Mouse (Mus musculus): ENCODE results near the gene Slc16a1. TPM values are rescaled to one million over a fixed set of nuclear protein-coding genes. Genes with fewer than 3 reads are reported as not detected.

The Slc16a1 gene
- polyA plus RNA-seq (2016; fragmentation: Nextera tagmentation; extraction: Ambion mirVana) = 21.4 and 22.0 TPM in 2 replicates

DNA sequence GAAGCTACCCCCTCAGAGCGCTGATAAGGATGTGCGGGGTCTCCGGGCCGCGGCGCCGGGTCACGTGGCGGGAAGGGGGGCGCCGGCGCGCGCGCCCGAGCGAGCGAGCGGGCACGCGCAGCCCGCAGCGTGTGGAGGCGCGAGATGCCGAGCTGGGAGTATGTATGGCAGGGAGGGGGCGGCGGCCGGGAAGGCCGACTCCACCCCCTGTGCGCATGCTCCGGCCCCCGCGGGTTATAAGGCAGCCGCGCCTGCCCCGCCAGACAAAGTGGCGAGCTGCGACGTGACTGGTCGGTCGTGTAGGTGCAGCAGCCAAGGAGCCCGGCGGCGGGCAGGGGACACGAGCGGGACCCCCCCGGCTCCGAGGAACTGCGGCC, at the start of gene Slc16a1:
Gene Slc16a1 (plus strand): TSS at position 266 of the 377 bp plus-strand sequence.
- peak within 1 kb of the TSS; percentile 91 for H3K4me2 ChIP-seq (replicated peaks)
- WGBS = 1% methylated on average over 50 of the region's 50 CpGs
- H3K27me3 ChIP-seq = no peaks in the 10 kb centered on the region
- ATAC-seq (ENCODE audit: low FRiP score) = peak; percentile 98
- H3K4me1 ChIP-seq = peaks cover 10% of the 10 kb centered on the region
- H3K9ac ChIP-seq = peak within 1 kb of the TSS; percentile 81
- no peaks in the 10 kb centered on the region for H3K36me3 ChIP-seq
- H3K27ac ChIP-seq = peak within 1 kb of the TSS; percentile 35; the same call in 1 of the 2 replicates
- H3K4me3 ChIP-seq = peak within 1 kb of the TSS; percentile 85
- no peaks in the 10 kb centered on the region for H3K9me3 ChIP-seq (replicated peaks)

DNA sequence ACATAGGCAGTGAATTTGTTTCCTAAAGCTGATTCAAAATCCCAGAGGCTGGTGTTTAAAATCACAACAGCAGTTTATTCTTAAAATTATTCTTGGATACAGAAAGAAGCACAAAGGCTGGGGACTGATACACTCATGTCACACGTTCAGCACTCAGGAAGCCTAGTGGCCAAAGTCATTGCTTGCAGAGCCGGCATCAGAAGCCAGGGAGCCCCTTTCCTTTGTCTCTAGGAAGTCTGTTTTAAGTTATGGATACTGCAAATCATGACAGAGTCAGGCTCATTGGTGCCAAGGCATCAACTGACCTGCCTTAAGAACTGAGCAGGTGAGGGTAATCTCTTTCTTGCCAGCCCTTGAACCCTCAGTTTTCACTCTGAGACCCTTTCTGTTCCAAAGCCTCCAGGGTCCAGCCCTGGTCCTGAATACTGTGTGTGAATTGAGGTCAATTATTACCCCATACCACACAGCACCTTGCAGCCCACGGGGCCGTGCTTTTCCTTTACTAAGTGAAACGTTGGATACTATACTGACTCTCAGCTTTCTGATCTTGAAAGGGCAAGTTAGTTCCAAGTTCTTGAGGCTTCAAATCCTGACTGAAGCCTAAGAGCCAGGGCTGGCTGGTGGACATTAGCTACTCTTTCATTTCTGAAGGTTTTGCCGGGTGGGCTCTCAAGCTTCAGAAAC, 41.9 kb upstream of the Slc16a1 start:
- H3K9me3 ChIP-seq (replicated peaks) = no peaks in the 10 kb centered on the region

DNA sequence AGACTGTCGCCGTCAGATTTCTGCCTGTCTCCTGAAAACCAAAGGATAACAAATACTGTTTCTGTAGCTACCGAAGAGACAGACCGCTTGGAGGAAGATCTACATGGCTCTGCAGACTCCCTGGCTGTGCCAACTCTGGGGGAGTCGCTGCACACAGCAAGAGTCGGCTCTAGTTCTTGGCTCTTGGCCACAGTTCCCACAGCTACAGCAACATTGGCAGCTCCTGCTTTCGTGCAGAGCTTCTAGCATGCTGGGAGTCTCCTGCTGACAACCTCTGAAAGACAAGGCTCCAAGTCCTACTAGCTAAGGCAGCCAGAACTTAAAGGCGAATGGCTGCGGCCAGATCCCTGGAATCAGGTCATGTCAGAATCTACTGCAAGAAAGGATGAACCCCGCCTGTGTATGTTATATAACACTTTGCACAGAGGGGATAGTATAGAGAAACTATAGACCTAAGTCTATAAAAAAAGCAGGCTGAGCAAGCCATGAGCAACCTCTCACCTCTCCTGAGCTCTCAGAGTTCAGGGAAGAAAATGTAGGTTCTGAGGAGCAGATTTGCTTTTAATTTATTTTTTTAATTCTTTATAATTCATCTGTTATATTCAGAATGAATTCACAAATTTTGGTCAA, 41.2 kb upstream of the Slc16a1 start:
- H3K4me1 ChIP-seq = no peaks in the 10 kb centered on the region
- H3K9me3 ChIP-seq (replicated peaks) = no peaks in the 10 kb centered on the region
- no peaks in the 10 kb centered on the region for H3K27me3 ChIP-seq
- H3K36me3 ChIP-seq = no peaks in the 10 kb centered on the region
- no peak overlapping the region for H3K4me2 ChIP-seq (replicated peaks)
- no peak overlapping the region for H3K9ac ChIP-seq
- no peak overlapping the region for H3K4me3 ChIP-seq
- ATAC-seq (ENCODE audit: low FRiP score) = no peak
- H3K27ac ChIP-seq = no peak overlapping the region
- 69% methylated on average over 10 of the region's 10 CpGs for WGBS

More for the DNA sequence above, 41.9 kb upstream of the Slc16a1 start:
- no peak overlapping the region for H3K4me3 ChIP-seq
- no peaks in the 10 kb centered on the region for H3K27me3 ChIP-seq
- no peak overlapping the region for H3K27ac ChIP-seq
- H3K36me3 ChIP-seq = no peaks in the 10 kb centered on the region
- H3K4me1 ChIP-seq = no peaks in the 10 kb centered on the region
- no peak for ATAC-seq (ENCODE audit: low FRiP score)
- 73% methylated on average over 6 of the region's 6 CpGs for WGBS
- no peak overlapping the region for H3K9ac ChIP-seq
- H3K4me2 ChIP-seq (replicated peaks) = no peak overlapping the region

DNA sequence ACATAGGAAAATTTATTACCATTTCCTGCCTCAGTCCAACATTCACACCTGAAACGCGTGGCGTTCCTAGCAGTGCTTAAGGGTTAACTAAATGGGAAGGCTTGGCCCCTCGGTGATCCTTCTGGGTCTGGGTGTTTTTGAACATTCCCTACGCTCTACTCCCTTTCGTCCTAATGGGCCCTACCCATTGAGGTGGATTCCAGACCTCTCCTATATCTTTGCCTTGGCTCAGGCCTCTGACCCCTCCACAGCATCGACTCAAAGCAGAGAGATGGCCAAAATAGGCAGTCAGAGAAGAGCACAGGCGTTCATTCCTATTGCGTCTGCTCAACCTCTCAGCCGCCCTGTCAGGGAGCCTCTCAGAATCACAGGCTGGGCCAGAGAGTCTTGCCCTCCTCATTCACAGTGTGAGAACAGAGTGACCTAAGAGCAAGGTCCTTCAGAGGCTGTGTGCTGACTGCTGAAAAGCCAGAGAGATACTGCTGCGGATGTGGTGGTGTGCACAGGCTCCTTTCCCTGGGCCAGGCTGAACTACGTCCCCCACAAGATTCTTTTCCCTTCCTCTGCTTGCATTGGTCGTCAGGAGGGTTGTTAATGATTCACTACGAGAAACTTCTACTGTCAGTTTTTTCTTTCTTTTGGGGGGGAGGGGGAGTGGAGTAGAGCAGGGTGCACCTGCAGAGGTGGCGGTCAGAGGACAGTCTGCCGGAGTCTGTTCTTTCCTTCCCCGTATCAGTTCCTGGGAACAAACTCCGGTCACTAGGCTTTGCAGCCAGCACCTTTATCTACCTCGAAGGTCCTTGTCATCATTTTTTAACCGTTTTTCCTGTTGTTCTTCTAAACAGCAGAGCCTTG, 38.9 kb upstream of the Slc16a1 start:
- 71% methylated on average over 20 of the region's 20 CpGs for WGBS
- Histone ChIP-seq H3K4me2 (replicated peaks) (no peak overlapping the region), H3K4me1 (no peaks in the 10 kb centered on the region), H3K27me3 (no peaks in the 10 kb centered on the region), H3K36me3 (no peaks in the 10 kb centered on the region), H3K9me3 (replicated peaks) (no peaks in the 10 kb centered on the region), H3K4me3 (no peak overlapping the region), H3K27ac (no peak overlapping the region), H3K9ac (no peak overlapping the region)
- ATAC-seq (ENCODE audit: low FRiP score) = no peak

DNA sequence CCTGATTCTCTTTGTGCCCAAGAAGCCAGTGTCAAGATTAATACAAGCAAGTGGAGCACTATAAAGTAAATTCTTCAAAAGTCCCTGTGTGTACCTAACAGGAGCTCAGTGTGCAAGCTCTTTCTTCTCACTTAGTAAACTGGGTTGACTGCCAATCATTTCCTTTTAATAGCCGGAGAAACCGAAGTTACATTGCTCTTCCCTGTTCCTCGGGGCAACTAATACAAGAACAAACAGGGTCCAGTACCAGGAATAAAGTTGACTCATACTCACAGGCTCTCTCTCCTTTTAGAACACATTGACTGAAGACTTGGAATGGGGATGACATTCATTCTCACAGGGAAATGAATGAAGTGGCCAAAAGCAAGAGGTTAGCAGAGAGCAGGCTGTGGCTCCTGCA, 37.8 kb upstream of the Slc16a1 start:
- no peaks in the 10 kb centered on the region for H3K4me1 ChIP-seq
- no peaks in the 10 kb centered on the region for H3K9me3 ChIP-seq (replicated peaks)
- no peaks in the 10 kb centered on the region for H3K36me3 ChIP-seq
- WGBS = 75% methylated on average over 3 of the region's 3 CpGs
- H3K4me3 ChIP-seq = no peak overlapping the region
- ATAC-seq (ENCODE audit: low FRiP score) = no peak
- H3K27ac ChIP-seq = no peak overlapping the region
- no peak overlapping the region for H3K4me2 ChIP-seq (replicated peaks)
- H3K27me3 ChIP-seq = no peaks in the 10 kb centered on the region
- H3K9ac ChIP-seq = no peak overlapping the region

DNA sequence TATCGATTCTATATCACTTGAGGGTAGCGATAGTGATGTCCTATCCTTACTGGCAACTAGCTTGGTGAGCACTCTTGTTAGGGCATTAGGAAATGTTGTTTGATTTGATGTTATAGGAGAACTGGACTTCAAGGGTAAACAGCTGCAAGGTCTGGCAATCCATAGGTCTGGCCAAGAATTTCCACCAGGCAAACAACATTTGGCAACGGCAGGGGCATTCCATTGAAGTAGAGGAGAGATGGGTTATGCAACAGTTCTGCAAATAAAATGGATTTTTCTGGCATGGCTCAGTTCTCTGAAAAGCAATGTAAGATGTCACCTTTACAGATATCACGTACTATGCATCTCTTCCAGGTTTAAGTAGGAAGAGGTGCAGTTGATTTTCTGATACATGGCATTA, 36.8 kb upstream of the Slc16a1 start:
- H3K4me1 ChIP-seq = no peaks in the 10 kb centered on the region
- H3K4me3 ChIP-seq = no peak overlapping the region
- H3K27ac ChIP-seq = no peak overlapping the region
- H3K27me3 ChIP-seq = no peaks in the 10 kb centered on the region
- H3K9me3 ChIP-seq (replicated peaks) = no peaks in the 10 kb centered on the region
- 91% methylated on average over 4 of the region's 4 CpGs for WGBS
- no peaks in the 10 kb centered on the region for H3K36me3 ChIP-seq
- no peak overlapping the region for H3K4me2 ChIP-seq (replicated peaks)
- H3K9ac ChIP-seq = no peak overlapping the region
- ATAC-seq (ENCODE audit: low FRiP score) = no peak

DNA sequence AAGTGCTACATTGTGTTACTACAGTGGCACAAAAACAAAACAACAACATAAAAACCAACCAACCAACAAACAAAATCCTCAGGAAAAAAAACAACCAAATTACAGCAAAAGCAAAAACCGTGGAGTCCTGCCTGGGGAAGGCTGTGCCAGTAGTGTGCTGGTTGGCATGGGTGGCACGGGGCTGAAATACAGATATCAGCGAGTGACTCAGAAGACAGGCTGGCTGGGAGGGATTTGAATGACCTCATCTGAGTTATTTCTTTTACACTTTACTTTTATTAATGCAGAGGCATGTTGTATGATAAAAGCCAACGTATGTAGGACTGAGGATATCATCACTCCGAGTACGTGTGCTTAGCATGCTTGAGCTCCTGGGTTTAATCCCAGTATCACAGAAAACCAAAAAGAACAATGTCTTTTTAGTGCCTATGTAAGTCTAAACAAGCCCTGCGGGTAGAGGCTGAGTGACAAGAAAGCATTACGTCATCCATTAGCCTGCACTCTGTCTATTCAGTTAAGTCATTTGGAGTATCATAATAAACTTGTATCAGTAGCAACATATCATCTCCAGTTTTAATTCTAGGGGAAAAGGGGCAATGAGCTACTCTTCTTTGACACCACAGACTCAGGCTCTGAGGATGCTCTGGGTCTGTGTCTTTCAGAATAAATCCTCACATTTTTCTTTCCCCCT, 28.6 kb upstream of the Slc16a1 start:
- H3K27ac ChIP-seq = no peak overlapping the region
- no peaks in the 10 kb centered on the region for H3K27me3 ChIP-seq
- no peaks in the 10 kb centered on the region for H3K4me1 ChIP-seq
- ATAC-seq (ENCODE audit: low FRiP score) = no peak
- H3K4me2 ChIP-seq (replicated peaks) = no peak overlapping the region
- WGBS = 87% methylated on average over 8 of the region's 8 CpGs
- no peak overlapping the region for H3K4me3 ChIP-seq
- no peaks in the 10 kb centered on the region for H3K9me3 ChIP-seq (replicated peaks)
- no peak overlapping the region for H3K9ac ChIP-seq
- H3K36me3 ChIP-seq = no peaks in the 10 kb centered on the region

DNA sequence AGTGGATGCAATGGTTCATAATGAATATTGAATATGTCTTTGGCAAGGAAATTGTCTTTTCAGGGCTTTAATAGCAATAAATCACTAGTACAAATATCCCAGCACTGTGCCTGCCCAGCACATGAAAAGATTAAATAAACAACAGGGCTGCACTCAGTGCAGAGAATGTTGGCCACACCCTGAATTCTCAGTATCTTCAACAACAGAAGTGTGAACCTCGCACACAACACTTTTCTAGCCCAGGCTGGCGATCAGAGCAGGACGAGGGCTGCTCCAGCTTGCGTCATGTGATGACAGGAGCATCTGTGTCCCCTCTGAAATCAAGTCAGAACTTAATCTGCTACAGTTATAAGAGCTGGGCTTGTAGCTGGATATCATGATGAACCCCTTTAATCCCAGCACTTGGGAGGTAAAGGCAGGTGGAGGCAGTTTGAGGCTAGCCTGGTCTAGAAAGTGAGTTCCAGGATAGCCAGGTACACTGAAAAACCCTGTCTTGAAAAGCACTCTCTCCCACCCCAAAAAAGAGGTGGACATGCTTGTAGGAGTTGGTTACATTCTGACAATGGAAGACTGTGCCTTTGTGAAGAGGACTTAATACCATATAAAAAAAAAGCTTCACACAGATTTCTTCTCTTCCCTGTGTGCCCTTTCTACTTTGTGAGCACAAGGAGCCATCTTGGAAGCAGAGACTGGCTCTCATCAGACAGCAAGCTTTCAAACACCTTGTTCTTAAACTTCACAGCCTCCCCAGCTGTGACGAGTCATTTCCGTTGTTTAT, 27.8 kb upstream of the Slc16a1 start:
- H3K27me3 ChIP-seq = no peaks in the 10 kb centered on the region
- H3K4me3 ChIP-seq = no peak overlapping the region
- H3K27ac ChIP-seq = no peak overlapping the region
- no peak for ATAC-seq (ENCODE audit: low FRiP score)
- H3K4me2 ChIP-seq (replicated peaks) = no peak overlapping the region
- H3K9ac ChIP-seq = no peak overlapping the region
- H3K36me3 ChIP-seq = no peaks in the 10 kb centered on the region
- H3K9me3 ChIP-seq (replicated peaks) = no peaks in the 10 kb centered on the region
- 84% methylated on average over 6 of the region's 6 CpGs for WGBS
- H3K4me1 ChIP-seq = no peaks in the 10 kb centered on the region

DNA sequence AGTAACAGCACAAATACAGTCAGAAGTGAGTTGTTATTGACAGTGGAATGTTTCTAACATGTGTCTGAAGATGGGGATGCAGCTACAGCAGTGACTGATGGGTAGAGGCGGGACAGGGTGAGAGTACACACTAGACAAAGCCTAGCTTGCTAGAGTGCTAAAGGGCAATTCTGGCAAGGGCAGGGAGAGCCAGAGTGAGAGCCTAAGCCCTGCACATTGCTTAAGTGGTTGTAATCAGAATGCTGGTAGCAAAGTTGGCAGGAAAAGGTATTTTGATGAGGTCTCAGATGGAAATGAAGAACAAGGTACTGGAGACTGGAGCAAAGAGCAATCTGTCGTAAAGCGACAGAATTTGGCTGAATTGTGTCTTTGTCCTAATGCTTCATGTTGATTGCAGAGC, 26.5 kb upstream of the Slc16a1 start:
- Histone ChIP-seq H3K27me3 (no peaks in the 10 kb centered on the region), H3K4me1 (no peaks in the 10 kb centered on the region), H3K9ac (no peak overlapping the region), H3K9me3 (replicated peaks) (no peaks in the 10 kb centered on the region), H3K4me2 (replicated peaks) (no peak overlapping the region), H3K36me3 (no peaks in the 10 kb centered on the region), H3K4me3 (no peak overlapping the region), H3K27ac (no peak overlapping the region)
- no peak for ATAC-seq (ENCODE audit: low FRiP score)
- 85% methylated on average over 3 of the region's 3 CpGs for WGBS

DNA sequence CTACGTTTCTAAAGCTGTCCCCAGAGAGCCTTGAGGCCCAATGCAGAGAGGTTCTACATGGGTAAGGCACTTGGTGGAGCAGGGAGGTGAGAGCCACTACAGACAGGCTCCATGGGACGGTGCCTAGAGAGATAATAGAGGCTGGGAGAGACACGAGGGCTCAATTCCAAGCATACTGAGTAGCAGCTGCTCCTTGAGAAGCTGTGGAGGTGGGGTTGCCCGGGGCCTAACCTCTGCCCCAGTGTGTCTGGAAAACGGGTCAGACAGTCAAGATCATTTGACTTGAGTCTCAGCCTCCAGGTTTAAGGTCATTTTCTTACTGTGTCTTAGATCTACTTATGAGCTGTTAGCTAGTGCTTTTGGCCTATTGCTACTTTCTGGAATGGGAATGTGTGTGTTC, 25.4 kb upstream of the Slc16a1 start:
- Histone ChIP-seq H3K4me3 (no peak overlapping the region), H3K4me2 (replicated peaks) (no peak overlapping the region), H3K27me3 (no peaks in the 10 kb centered on the region), H3K36me3 (no peaks in the 10 kb centered on the region), H3K9me3 (replicated peaks) (no peaks in the 10 kb centered on the region), H3K27ac (no peak overlapping the region), H3K9ac (no peak overlapping the region), H3K4me1 (no peaks in the 10 kb centered on the region)
- no peak for ATAC-seq (ENCODE audit: low FRiP score)
- WGBS = 63% methylated on average over 5 of the region's 5 CpGs

DNA sequence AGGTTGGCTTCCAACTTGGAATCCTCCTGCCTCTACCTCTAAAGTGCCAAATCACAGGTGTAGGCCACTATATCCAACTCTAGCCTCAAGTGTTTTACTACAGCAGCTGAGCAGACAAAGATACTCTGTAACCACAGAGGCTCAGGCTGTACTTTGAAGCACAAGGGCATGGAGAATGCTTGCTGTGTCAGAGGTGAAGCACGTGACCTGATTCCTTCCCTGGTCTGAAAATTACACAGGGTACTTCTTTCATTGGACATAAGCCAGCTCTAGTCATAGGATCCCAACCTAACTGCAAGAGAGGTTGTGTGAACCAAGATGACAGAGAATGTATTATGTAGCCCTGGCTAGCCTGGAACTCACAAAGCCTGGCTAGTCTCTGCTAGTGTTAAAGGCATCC, 24.4 kb upstream of the Slc16a1 start:
- no peaks in the 10 kb centered on the region for H3K4me1 ChIP-seq
- H3K4me2 ChIP-seq (replicated peaks) = no peak overlapping the region
- WGBS = 81% methylated on average over 1 of the region's 1 CpGs
- H3K9me3 ChIP-seq (replicated peaks) = no peaks in the 10 kb centered on the region
- no peak overlapping the region for H3K9ac ChIP-seq
- H3K4me3 ChIP-seq = no peak overlapping the region
- no peak for ATAC-seq (ENCODE audit: low FRiP score)
- no peaks in the 10 kb centered on the region for H3K36me3 ChIP-seq
- no peak overlapping the region for H3K27ac ChIP-seq
- H3K27me3 ChIP-seq = no peaks in the 10 kb centered on the region
